Mouse (Mus musculus): Measurements from ENCODE around the gene Ankk1. TPM values are rescaled to one million over a fixed set of nuclear protein-coding genes. Genes with fewer than 3 reads are reported as not detected.

Ankk1 gene
- total RNA-seq (2014; fragmentation: Nextera tagmentation) = not detected in 2 replicates
- total RNA-seq (2017) = not detected in 2 replicates

- ATAC-seq (replicated peaks; ENCODE audit: poor library complexity, severe bottlenecking) = no peak
Observed at GRCm38 (mm10) chr9:49426921-49427320, at the start of gene Ankk1. TSS of gene Ankk1 (minus strand) at chr9:49427021.

GRCm38 (mm10) chr9:49472126-49472525 lies 45.3 kb upstream of the Ankk1 start:
- no peak for ATAC-seq (replicated peaks; ENCODE audit: poor library complexity, severe bottlenecking)

- ATAC-seq (replicated peaks; ENCODE audit: poor library complexity, severe bottlenecking) = no peak
Observed at GRCm38 (mm10) chr9:49470946-49471345, 44.1 kb upstream of the Ankk1 start.

- ATAC-seq (replicated peaks; ENCODE audit: poor library complexity, severe bottlenecking) = no peak
Observed at GRCm38 (mm10) chr9:49470006-49470405, 43.2 kb upstream of the Ankk1 start.

- ATAC-seq (replicated peaks; ENCODE audit: poor library complexity, severe bottlenecking) = no peak
Observed at GRCm38 (mm10) chr9:49456136-49456535, 29.3 kb upstream of the Ankk1 start.

GRCm38 (mm10) chr9:49452396-49452795 lies 25.6 kb upstream of the Ankk1 start:
- no peak for ATAC-seq (replicated peaks; ENCODE audit: poor library complexity, severe bottlenecking)

- ATAC-seq (replicated peaks; ENCODE audit: poor library complexity, severe bottlenecking) = no peak
Observed at GRCm38 (mm10) chr9:49450491-49450890, 23.7 kb upstream of the Ankk1 start.

- no peak for ATAC-seq (replicated peaks; ENCODE audit: poor library complexity, severe bottlenecking)
Observed at GRCm38 (mm10) chr9:49442621-49443020, 15.8 kb upstream of the Ankk1 start.

GRCm38 (mm10) chr9:49427478-49427877 lies 657 bp upstream of the Ankk1 start:
- ATAC-seq (replicated peaks; ENCODE audit: poor library complexity, severe bottlenecking) = no peak

- no peak for ATAC-seq (replicated peaks; ENCODE audit: poor library complexity, severe bottlenecking)
Observed at GRCm38 (mm10) chr9:49425585-49425984, 1.2 kb downstream of the Ankk1 start.

GRCm38 (mm10) chr9:49423866-49424265 lies 3.0 kb downstream of the Ankk1 start:
- no peak for ATAC-seq (replicated peaks; ENCODE audit: poor library complexity, severe bottlenecking)

GRCm38 (mm10) chr9:49410621-49411020 lies 16.2 kb downstream of the Ankk1 start:
- no peak for ATAC-seq (replicated peaks; ENCODE audit: poor library complexity, severe bottlenecking)

GRCm38 (mm10) chr9:49407028-49407427 lies 19.8 kb downstream of the Ankk1 start:
- no peak for ATAC-seq (replicated peaks; ENCODE audit: poor library complexity, severe bottlenecking)

- no peak for ATAC-seq (replicated peaks; ENCODE audit: poor library complexity, severe bottlenecking)
Observed at GRCm38 (mm10) chr9:49403711-49404110, 23.1 kb downstream of the Ankk1 start.

GRCm38 (mm10) chr9:49396006-49396405 lies 30.8 kb downstream of the Ankk1 start:
- ATAC-seq (replicated peaks; ENCODE audit: poor library complexity, severe bottlenecking) = no peak

- ATAC-seq (replicated peaks; ENCODE audit: poor library complexity, severe bottlenecking) = no peak
Observed at GRCm38 (mm10) chr9:49392242-49392641, 34.6 kb downstream of the Ankk1 start.

- no peak for ATAC-seq (replicated peaks; ENCODE audit: poor library complexity, severe bottlenecking)
Observed at GRCm38 (mm10) chr9:49386119-49386518, 40.7 kb downstream of the Ankk1 start.

GRCm38 (mm10) chr9:49385301-49385700 lies 41.5 kb downstream of the Ankk1 start:
- no peak for ATAC-seq (replicated peaks; ENCODE audit: poor library complexity, severe bottlenecking)

- ATAC-seq (replicated peaks; ENCODE audit: poor library complexity, severe bottlenecking) = no peak
Observed at GRCm38 (mm10) chr9:49384855-49385254, 42.0 kb downstream of the Ankk1 start.

- no peak for ATAC-seq (replicated peaks; ENCODE audit: poor library complexity, severe bottlenecking)
Observed at GRCm38 (mm10) chr9:49384041-49384440, 42.8 kb downstream of the Ankk1 start.

GRCm38 (mm10) chr9:49379962-49380361 lies 46.9 kb downstream of the Ankk1 start:
- no peak for ATAC-seq (replicated peaks; ENCODE audit: poor library complexity, severe bottlenecking)

- ATAC-seq (replicated peaks; ENCODE audit: poor library complexity, severe bottlenecking) = no peak
Observed at GRCm38 (mm10) chr9:49373946-49374345, 52.9 kb downstream of the Ankk1 start.

GRCm38 (mm10) chr9:49365763-49366162 lies 61.1 kb downstream of the Ankk1 start:
- no peak for ATAC-seq (replicated peaks; ENCODE audit: poor library complexity, severe bottlenecking)
